Mouse (Mus musculus): ENCODE data around the gene Setx. TPM values are rescaled to one million over a fixed set of nuclear protein-coding genes. Genes with fewer than 3 reads are reported as not detected.

Setx gene
- polyA plus RNA-seq, 1 experiment from 2014 or later, result 11.8 TPM

Other genes starting within 250 kb of the Setx start
- gene Barhl1, start 207.5 kb upstream of the Setx start, polyA plus RNA-seq (2016; fragmentation: Nextera tagmentation; extraction: Ambion mirVana), result 10.9 and 13.8 TPM in 2 replicates
- 1.0 and 2.4 TPM in 2 replicates for gene Cfap77, start 69.1 kb upstream of the Setx start, polyA plus RNA-seq (2016; fragmentation: Nextera tagmentation; extraction: Ambion mirVana)
- 11.9 and 12.6 TPM in 2 replicates for gene Ttf1, start 63.9 kb upstream of the Setx start, polyA plus RNA-seq (2016; fragmentation: Nextera tagmentation; extraction: Ambion mirVana)
- 1.6 and 2.8 TPM in 2 replicates for gene Ntng2, start 128.8 kb downstream of the Setx start, polyA plus RNA-seq (2016; fragmentation: Nextera tagmentation; extraction: Ambion mirVana)
- gene Med27, start 222.6 kb downstream of the Setx start, polyA plus RNA-seq (2016; fragmentation: Nextera tagmentation; extraction: Ambion mirVana), result 61.0 and 70.0 TPM in 2 replicates